Mouse (Mus musculus) neural tube, embryonic 11.5 days (tissue): ENCODE measurements around the gene Hsd17b7. TPM values are rescaled to one million over a fixed set of nuclear protein-coding genes. Genes with fewer than 3 reads are reported as not detected.

Experiments used
- ATAC-seq: fragments of 200-750 bp; cut with Nextera tagmentation; 2 replicates; pipeline ENCODE4 v1.8.0; 2017; ENCODE audit warnings: moderate number of reproducible peaks, mild to moderate bottlenecking, moderate TSS enrichment, moderate library complexity; ENCODE audit not compliant: insufficient read depth, low FRiP score, low TSS enrichment
- DNase-seq: peaks from one replicate; pipeline ENCODE4 v3.0.0-alpha.2; 2015; ENCODE audit warnings: low spot score
- H3K27ac ChIP-seq: fragments of 300-500 bp; sonication (generic); 2 replicates; pipeline ENCODE4 v1.5.1; 2014; ENCODE audit warnings: low read depth, mild to moderate bottlenecking, low read length
- H3K27me3 ChIP-seq: fragments of 300-500 bp; sonication (generic); 2 replicates; pipeline ENCODE4 v1.6.1; 2014; ENCODE audit warnings: mild to moderate bottlenecking, low read length, mixed read lengths; ENCODE audit not compliant: control insufficient read depth, insufficient read depth
- H3K36me3 ChIP-seq: fragments of 300-500 bp; sonication (generic); 2 replicates; pipeline ENCODE4 v1.6.1; 2014; ENCODE audit warnings: mild to moderate bottlenecking, low read length, moderate library complexity, mixed read lengths; ENCODE audit not compliant: control insufficient read depth, insufficient read depth
- H3K4me1 ChIP-seq: fragments of 300-500 bp; sonication (generic); 2 replicates; pipeline ENCODE4 v1.6.1; 2014; ENCODE audit warnings: low read length, mixed read lengths; ENCODE audit not compliant: control insufficient read depth, insufficient read depth
- H3K4me2 ChIP-seq: fragments of 300-500 bp; sonication (generic); 2 replicates; pipeline ENCODE4 v1.6.1; 2014; ENCODE audit warnings: low read depth, mild to moderate bottlenecking, moderate library complexity
- H3K4me3 ChIP-seq: fragments of 300-500 bp; sonication (generic); 2 replicates; pipeline ENCODE4 v1.5.1; 2014; ENCODE audit warnings: low read depth, low read length
- H3K9ac ChIP-seq: fragments of 300-500 bp; sonication (generic); 2 replicates; pipeline ENCODE4 v1.6.1; 2014; ENCODE audit warnings: mild to moderate bottlenecking, low read length
- H3K9me3 ChIP-seq: fragments of 300-500 bp; sonication (generic); 2 replicates; pipeline ENCODE4 v1.6.1; 2016; ENCODE audit warnings: low read length; ENCODE audit not compliant: control insufficient read depth
- WGBS: fragments of 180-500 bp; shearing (Covaris S2); extraction: QIAGEN DNeasy Blood & Tissue Kit; methylation state at CpG from one replicate; pipeline ENCODE4 v1.1.7; 2014; 5-methylcytosine and 5-hydroxymethylcytosine counted together
- polyA plus RNA-seq: library from polyadenylated mRNA; unstranded; fragments of >200 nt; fragmentation: Nextera tagmentation; extraction: Ambion mirVana; gene quantifications from 2 replicates; pipeline ENCODE4 v1.2.1, GENCODE M21; 2014

Gene Hsd17b7
- polyA plus RNA-seq, 1 experiment from 2014 or later, result 22.7 TPM

- Histone ChIP-seq H3K4me1 (no peaks in the 10 kb centered on the region), H3K9ac (no peak overlapping the region), H3K4me3 (no peak overlapping the region), H3K36me3 (no peaks in the 10 kb centered on the region), H3K27ac (no peak overlapping the region), H3K27me3 (no peaks in the 10 kb centered on the region), H3K4me2 (no peak overlapping the region), H3K9me3 (no peaks in the 10 kb centered on the region)
- DNase-seq (no peak), ATAC-seq (no peak)
- 72% methylated on average over 6 of the region's 6 CpGs for WGBS
Observed at GRCm38 (mm10) chr1:169911526-169911925, 57.5 kb downstream of the Hsd17b7 start.

GRCm38 (mm10) chr1:169910751-169911150, 58.3 kb downstream of the Hsd17b7 start:
- Histone ChIP-seq H3K4me3 (no peak overlapping the region), H3K27me3 (no peaks in the 10 kb centered on the region), H3K36me3 (no peaks in the 10 kb centered on the region), H3K9ac (no peak overlapping the region), H3K4me1 (no peaks in the 10 kb centered on the region), H3K9me3 (no peaks in the 10 kb centered on the region), H3K4me2 (no peak overlapping the region), H3K27ac (no peak overlapping the region)
- DNase-seq (no peak), ATAC-seq (no peak)
- WGBS, result 85% methylated on average over 7 of the region's 7 CpGs

GRCm38 (mm10) chr1:169909659-169910058, 59.4 kb downstream of the Hsd17b7 start:
- no peak overlapping the region for H3K4me2 ChIP-seq
- no peak overlapping the region for H3K4me3 ChIP-seq
- H3K27ac ChIP-seq, result no peak overlapping the region
- no peaks in the 10 kb centered on the region for H3K4me1 ChIP-seq
- H3K9ac ChIP-seq, result no peak overlapping the region
- 95% methylated on average over 6 of the region's 6 CpGs for WGBS
- no peak for ATAC-seq
- no peaks in the 10 kb centered on the region for H3K27me3 ChIP-seq
- no peaks in the 10 kb centered on the region for H3K36me3 ChIP-seq
- DNase-seq, result no peak
- no peaks in the 10 kb centered on the region for H3K9me3 ChIP-seq

DNA sequence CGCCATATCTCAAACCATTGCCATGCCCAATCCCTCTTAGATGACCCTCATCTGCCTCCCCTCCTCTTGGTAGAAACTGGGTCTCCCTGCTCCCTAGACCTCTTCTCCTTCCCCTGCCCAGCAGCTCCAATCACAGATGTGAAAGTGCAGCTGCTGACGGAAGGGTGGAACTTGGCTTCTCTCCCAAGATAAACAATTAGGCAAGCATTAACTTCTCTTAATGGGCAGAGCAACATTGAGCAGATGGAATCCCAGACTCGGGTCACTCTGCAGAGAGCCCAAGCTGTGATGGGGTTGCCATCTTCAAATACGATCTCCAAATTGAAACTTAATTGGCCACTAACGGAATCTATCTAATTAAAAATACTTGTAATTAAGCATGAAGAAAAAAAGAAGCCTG, 59.9 kb downstream of the Hsd17b7 start:
- Histone ChIP-seq H3K9ac (no peak overlapping the region), H3K4me2 (no peak overlapping the region), H3K4me1 (no peaks in the 10 kb centered on the region), H3K4me3 (no peak overlapping the region), H3K36me3 (no peaks in the 10 kb centered on the region), H3K9me3 (no peaks in the 10 kb centered on the region), H3K27ac (no peak overlapping the region), H3K27me3 (no peaks in the 10 kb centered on the region)
- ATAC-seq, result no peak
- WGBS, result 87% methylated on average over 5 of the region's 5 CpGs
- no peak for DNase-seq

- Histone ChIP-seq H3K27ac (no peak overlapping the region), H3K36me3 (no peaks in the 10 kb centered on the region), H3K4me1 (no peaks in the 10 kb centered on the region), H3K4me3 (no peak overlapping the region), H3K27me3 (no peaks in the 10 kb centered on the region), H3K9me3 (no peaks in the 10 kb centered on the region), H3K9ac (no peak overlapping the region), H3K4me2 (no peak overlapping the region)
- no peak for DNase-seq
- 96% methylated on average over 3 of the region's 3 CpGs for WGBS
- no peak for ATAC-seq
Observed at GRCm38 (mm10) chr1:169900771-169901336, 68.2 kb downstream of the Hsd17b7 start.

Other genes with a start within 250 kb of the Hsd17b7 start
- gene Rgs4, start 221.6 kb downstream of the Hsd17b7 start, polyA plus RNA-seq, result 33.1 and 44.0 TPM in 2 replicates
- gene Ccdc190, start 40.6 kb downstream of the Hsd17b7 start, polyA plus RNA-seq, result 0.42 and 0.52 TPM in 2 replicates
- gene Ddr2, start 141.5 kb upstream of the Hsd17b7 start, polyA plus RNA-seq, result 36.0 and 43.6 TPM in 2 replicates
- gene Uap1, start 205.7 kb upstream of the Hsd17b7 start, polyA plus RNA-seq, result 66.2 and 71.9 TPM in 2 replicates
- gene Uhmk1, start 246.2 kb upstream of the Hsd17b7 start, polyA plus RNA-seq, result 17.3 and 19.7 TPM in 2 replicates